Mouse (Mus musculus) forebrain, embryonic 15.5 days (tissue): ENCODE measurements around the gene Slc10a7. TPM values are rescaled to one million over a fixed set of nuclear protein-coding genes. Genes with fewer than 3 reads are reported as not detected.

Experiments used
- ATAC-seq: fragments of 200-750 bp; cut with Nextera tagmentation; replicated peaks from 2 replicates; pipeline ENCODE4 v1.8.0; 2017; ENCODE audit warnings: mild to moderate bottlenecking, moderate TSS enrichment, moderate library complexity
- H3K27ac ChIP-seq: fragments of 300-500 bp; sonication (generic); replicated peaks from 2 replicates; pipeline ENCODE4 v1.5.1; 2015; ENCODE audit warnings: mild to moderate bottlenecking, inconsistent platforms
- H3K27me3 ChIP-seq: fragments of 300-500 bp; sonication (generic); 2 replicates; pipeline ENCODE4 v1.6.1; 2015; ENCODE audit warnings: inconsistent platforms
- H3K36me3 ChIP-seq: fragments of 300-500 bp; sonication (generic); 2 replicates; pipeline ENCODE4 v1.6.1; 2015; ENCODE audit warnings: mild to moderate bottlenecking, inconsistent platforms
- H3K4me1 ChIP-seq: fragments of 300-500 bp; sonication (generic); 2 replicates; pipeline ENCODE4 v1.6.1; 2015; ENCODE audit warnings: inconsistent platforms
- H3K4me2 ChIP-seq: fragments of 300-500 bp; sonication (generic); replicated peaks from 2 replicates; pipeline ENCODE4 v1.6.1; 2015; ENCODE audit warnings: mild to moderate bottlenecking, inconsistent platforms
- H3K4me3 ChIP-seq: fragments of 300-500 bp; sonication (generic); 2 replicates; pipeline ENCODE4 v1.5.1; 2015; ENCODE audit warnings: mild to moderate bottlenecking, inconsistent platforms
- H3K9ac ChIP-seq: fragments of 300-500 bp; sonication (generic); replicated peaks from 2 replicates; pipeline ENCODE4 v1.6.1; 2015; ENCODE audit warnings: mild to moderate bottlenecking, inconsistent platforms
- H3K9me3 ChIP-seq: fragments of 300-500 bp; sonication (generic); 2 replicates; pipeline ENCODE4 v1.6.1; 2016; ENCODE audit warnings: inconsistent platforms
- WGBS: fragments of 180-500 bp; shearing (Covaris S2); methylation state at CpG from one replicate; pipeline ENCODE4 v1.1.7; 2015; ENCODE audit warnings: mixed read lengths; 5-methylcytosine and 5-hydroxymethylcytosine counted together
- polyA plus RNA-seq: library from polyadenylated mRNA; unstranded; fragments of >200 nt; fragmentation: Nextera tagmentation; extraction: Ambion mirVana; gene quantifications from 2 replicates; pipeline ENCODE4 v1.2.1, GENCODE M21; 2015

The Slc10a7 gene
- polyA plus RNA-seq, 1 experiment from 2014 or later = 8.9 TPM

DNA sequence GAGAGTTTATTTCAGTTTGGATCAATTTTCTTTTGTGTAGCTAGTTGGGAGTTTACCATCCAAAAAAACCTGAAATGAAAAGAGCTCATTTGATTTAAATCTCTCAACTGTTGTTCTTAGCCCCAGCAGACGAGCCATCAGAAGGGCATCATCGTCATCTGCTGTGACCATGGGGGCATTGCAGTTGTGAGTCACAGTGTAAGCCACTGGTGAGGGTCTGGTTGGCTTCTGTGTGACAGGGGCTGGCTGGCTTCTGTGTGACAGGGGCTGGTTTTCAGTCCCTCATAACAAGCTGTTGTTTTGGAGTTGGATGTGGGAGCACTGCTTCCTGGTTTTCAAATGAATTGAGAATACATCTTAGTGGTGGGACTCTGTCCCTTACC, 41.6 kb downstream of the Slc10a7 start:
- ATAC-seq = 0 out of 2 replicates have a peak, but pooled peaks have one; percentile 41
- H3K27me3 ChIP-seq = no peaks in the 10 kb centered on the region
- peaks cover 11% of the 10 kb centered on the region for H3K4me1 ChIP-seq
- H3K4me2 ChIP-seq = no peak overlapping the region
- 41% methylated on average over 2 of the region's 2 CpGs for WGBS
- no peak overlapping the region for H3K4me3 ChIP-seq
- no peak overlapping the region for H3K9ac ChIP-seq
- H3K9me3 ChIP-seq = no peaks in the 10 kb centered on the region
- no peaks in the 10 kb centered on the region for H3K36me3 ChIP-seq
- no peak overlapping the region for H3K27ac ChIP-seq

DNA sequence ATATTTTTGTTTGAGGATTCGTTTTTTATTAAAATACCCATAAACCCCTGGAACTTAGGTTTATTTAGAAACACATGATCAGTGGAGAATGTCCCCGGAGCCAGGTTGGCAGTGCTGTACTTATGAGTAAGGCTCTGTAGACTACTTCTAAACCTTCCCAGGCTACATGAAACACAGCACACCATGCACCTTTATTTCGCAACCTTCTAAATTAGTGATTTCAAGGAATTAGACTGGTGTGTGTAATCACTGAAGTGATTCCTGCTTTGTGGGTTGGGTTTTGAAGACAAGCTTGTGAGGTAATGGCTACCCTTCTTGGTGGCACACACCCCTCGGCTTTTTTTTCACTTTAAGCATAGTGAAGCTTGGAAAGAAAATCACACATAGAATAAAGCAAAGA, 46.7 kb downstream of the Slc10a7 start:
- H3K36me3 ChIP-seq = no peaks in the 10 kb centered on the region
- no peak overlapping the region for H3K4me2 ChIP-seq
- H3K4me1 ChIP-seq = peaks cover 13% of the 10 kb centered on the region
- ATAC-seq = no peak
- WGBS = 86% methylated on average over 4 of the region's 4 CpGs
- no peaks in the 10 kb centered on the region for H3K27me3 ChIP-seq
- no peaks in the 10 kb centered on the region for H3K9me3 ChIP-seq
- no peak overlapping the region for H3K9ac ChIP-seq
- no peak overlapping the region for H3K27ac ChIP-seq
- H3K4me3 ChIP-seq = no peak overlapping the region

DNA sequence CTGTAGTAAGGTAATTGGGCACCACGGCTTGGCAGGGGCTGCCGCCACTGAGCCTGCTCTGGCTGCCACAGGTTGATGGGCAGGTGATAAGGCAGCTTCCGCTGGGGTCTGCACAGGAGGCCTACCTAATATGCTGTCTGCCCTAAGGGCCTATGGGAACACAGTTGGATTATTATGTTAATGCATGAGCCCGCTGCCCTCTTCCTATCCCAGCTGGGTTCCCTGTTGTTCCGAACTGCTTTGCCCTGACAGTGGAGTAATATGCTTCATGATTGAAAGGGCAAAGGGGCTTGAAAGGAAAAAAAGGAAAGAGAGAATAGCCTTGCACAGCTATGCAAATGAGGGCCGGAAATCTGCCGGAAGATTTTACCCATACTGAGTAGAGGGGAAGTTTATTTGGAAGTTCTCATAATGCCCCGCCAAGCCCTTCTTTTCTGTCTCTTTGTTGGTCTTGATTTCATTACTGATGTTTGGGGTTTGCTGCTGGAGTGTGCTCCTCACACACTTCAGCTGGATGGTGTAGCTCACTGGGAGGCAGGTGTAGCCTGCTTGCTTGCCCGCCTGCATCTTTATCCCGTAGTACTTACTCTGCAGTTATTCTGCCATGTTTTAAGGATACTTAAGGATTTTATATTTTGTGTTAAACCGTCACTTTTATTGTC, 47.8 kb downstream of the Slc10a7 start:
- WGBS = 11% methylated on average over 11 of the region's 11 CpGs
- no peaks in the 10 kb centered on the region for H3K27me3 ChIP-seq
- H3K4me3 ChIP-seq = no peak overlapping the region
- H3K27ac ChIP-seq = no peak overlapping the region
- no peaks in the 10 kb centered on the region for H3K36me3 ChIP-seq
- peaks cover 12% of the 10 kb centered on the region for H3K4me1 ChIP-seq
- H3K9ac ChIP-seq = no peak overlapping the region
- no peak overlapping the region for H3K4me2 ChIP-seq
- ATAC-seq = peak; percentile 82
- no peaks in the 10 kb centered on the region for H3K9me3 ChIP-seq

DNA sequence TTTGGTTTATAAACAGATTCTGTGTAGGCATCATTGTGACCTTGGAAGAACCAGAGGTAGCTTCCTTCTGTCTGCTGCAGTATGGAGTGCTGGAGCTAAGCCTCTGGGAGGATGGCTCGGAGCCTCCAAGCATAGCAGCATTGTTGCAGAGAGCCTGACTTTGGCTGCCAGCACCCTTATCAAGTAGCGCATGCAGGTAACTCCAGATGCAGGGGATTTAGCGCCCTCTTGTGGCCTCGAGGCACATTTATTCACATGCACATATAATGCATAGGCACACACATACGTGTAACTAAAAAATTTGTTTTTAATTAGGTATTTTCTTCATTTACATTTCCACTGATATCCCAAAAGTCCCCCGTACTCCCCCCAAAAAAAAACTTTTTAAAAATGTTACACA, 52.5 kb downstream of the Slc10a7 start:
- no peak for ATAC-seq
- H3K4me3 ChIP-seq = no peak overlapping the region
- no peak overlapping the region for H3K27ac ChIP-seq
- WGBS = 89% methylated on average over 6 of the region's 6 CpGs
- no peaks in the 10 kb centered on the region for H3K9me3 ChIP-seq
- H3K4me1 ChIP-seq = peaks cover 6% of the 10 kb centered on the region
- H3K36me3 ChIP-seq = 0 out of 2 replicates have a peak, but pooled peaks cover 3% of the 10 kb centered on the region
- no peak overlapping the region for H3K4me2 ChIP-seq
- H3K9ac ChIP-seq = no peak overlapping the region
- H3K27me3 ChIP-seq = no peaks in the 10 kb centered on the region

DNA sequence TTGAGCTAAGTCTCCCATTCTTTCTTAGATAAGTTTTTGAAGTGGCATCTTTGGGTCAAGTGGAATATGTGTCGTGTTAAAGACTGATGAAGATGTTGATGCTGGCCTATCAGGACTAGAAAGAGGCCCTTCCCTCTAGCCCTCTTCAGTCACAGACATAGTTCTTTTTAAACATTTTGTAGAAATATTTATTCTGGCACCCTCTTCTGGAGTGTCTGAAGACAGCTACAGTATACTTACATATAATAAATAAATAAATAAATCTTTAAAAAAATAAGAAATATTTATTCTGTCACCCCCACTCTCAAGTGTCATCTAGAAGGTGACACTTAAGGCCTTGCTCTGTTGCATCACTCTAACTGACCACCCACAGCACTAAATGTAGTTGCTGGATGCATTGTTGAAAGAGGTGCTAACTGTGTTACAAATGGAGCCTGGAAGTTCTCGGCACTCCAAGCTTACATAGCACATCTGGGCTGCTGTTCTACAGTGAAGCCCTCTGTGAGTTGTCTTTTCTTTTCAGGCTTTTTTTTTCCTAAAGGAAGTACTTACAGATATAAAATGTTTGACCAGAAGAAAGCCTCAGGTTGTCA, 54.4 kb downstream of the Slc10a7 start:
- H3K36me3 ChIP-seq = 0 out of 2 replicates have a peak, but pooled peaks cover 3% of the 10 kb centered on the region

DNA sequence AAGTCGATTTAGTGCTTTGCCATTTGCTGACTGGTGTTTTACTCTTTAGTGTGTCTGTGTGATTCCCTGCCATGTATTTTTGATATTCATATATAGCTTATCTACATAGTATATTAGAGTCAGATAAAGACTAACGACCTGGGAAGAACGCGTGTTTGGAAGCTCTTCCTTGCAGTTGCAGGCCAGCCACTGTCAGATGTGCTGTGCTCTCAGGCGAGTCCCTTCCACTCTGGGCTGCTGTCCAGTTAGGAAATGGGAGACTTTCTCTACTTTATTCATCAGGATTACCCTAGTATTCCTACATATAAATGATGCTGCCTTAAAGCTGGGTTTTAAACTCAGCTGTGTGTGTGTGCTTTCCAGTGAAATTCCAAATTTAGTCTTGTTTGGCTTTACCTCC, 55.1 kb downstream of the Slc10a7 start:
- Histone ChIP-seq H3K27me3 (no peaks in the 10 kb centered on the region), H3K4me3 (no peak overlapping the region), H3K4me2 (no peak overlapping the region), H3K9ac (no peak overlapping the region), H3K9me3 (no peaks in the 10 kb centered on the region), H3K27ac (no peak overlapping the region), H3K36me3 (0 out of 2 replicates have a peak, but pooled peaks cover 3% of the 10 kb centered on the region), H3K4me1 (no peaks in the 10 kb centered on the region)
- ATAC-seq = no peak
- WGBS = 82% methylated on average over 5 of the region's 5 CpGs

More for the DNA sequence above, 54.4 kb downstream of the Slc10a7 start:
- Histone ChIP-seq H3K9ac (no peak overlapping the region), H3K4me3 (no peak overlapping the region), H3K4me1 (no peaks in the 10 kb centered on the region), H3K27me3 (no peaks in the 10 kb centered on the region), H3K9me3 (no peaks in the 10 kb centered on the region), H3K4me2 (no peak overlapping the region), H3K27ac (no peak overlapping the region)
- ATAC-seq = no peak
- 84% methylated on average over 2 of the region's 2 CpGs for WGBS

DNA sequence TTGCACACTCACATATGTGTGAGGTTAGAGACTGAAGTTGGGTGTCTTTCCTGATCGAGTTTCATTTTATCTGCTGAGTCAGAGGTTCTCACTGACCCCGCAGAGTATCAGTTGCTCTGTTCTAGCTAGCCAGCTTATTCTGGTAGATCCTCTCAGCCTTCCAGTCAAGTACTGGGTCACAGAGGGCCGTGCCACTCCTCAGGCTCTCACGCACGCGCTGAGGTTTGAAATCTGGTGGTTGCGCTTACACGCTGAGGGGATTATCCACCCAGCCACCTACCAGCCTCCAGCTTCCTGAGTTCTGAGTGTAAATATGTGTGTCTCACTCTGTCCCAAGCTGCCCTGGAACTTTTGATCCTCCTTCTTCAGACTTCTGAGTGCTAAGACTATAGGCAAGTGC, 59.0 kb downstream of the Slc10a7 start:
- no peak for ATAC-seq
- Histone ChIP-seq H3K4me1 (peaks cover 4% of the 10 kb centered on the region; the same call in 1 of the 2 replicates), H3K36me3 (0 out of 2 replicates have a peak, but pooled peaks cover 3% of the 10 kb centered on the region), H3K4me2 (no peak overlapping the region), H3K4me3 (no peak overlapping the region), H3K9ac (no peak overlapping the region), H3K27ac (no peak overlapping the region), H3K9me3 (no peaks in the 10 kb centered on the region), H3K27me3 (no peaks in the 10 kb centered on the region)
- 85% methylated on average over 8 of the region's 8 CpGs for WGBS

DNA sequence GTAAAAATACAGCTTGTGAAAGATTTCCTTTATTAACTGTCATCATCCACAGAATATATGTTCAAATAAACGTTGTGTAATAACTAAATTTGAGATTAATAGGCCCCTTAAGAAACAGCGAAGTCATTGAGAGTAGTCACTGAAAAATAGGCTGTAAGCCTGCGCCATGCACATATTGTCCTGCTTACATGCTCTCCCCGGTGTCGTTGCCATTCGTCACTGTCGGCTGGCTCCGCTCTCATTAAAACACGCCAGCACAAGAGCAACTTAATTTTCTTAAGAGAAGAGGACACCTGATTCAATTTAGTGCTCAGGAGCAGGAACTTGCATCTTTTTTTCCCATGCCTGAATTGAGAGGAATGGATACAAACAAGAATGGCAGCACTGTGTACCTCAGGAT, 62.4 kb downstream of the Slc10a7 start:
- ATAC-seq = no peak
- WGBS = 31% methylated on average over 9 of the region's 9 CpGs
- H3K4me2 ChIP-seq = no peak overlapping the region
- H3K4me1 ChIP-seq = peaks cover 4% of the 10 kb centered on the region; the same call in 1 of the 2 replicates
- no peak overlapping the region for H3K4me3 ChIP-seq
- H3K9me3 ChIP-seq = no peaks in the 10 kb centered on the region
- no peaks in the 10 kb centered on the region for H3K27me3 ChIP-seq
- H3K36me3 ChIP-seq = no peaks in the 10 kb centered on the region
- no peak overlapping the region for H3K27ac ChIP-seq
- H3K9ac ChIP-seq = no peak overlapping the region

DNA sequence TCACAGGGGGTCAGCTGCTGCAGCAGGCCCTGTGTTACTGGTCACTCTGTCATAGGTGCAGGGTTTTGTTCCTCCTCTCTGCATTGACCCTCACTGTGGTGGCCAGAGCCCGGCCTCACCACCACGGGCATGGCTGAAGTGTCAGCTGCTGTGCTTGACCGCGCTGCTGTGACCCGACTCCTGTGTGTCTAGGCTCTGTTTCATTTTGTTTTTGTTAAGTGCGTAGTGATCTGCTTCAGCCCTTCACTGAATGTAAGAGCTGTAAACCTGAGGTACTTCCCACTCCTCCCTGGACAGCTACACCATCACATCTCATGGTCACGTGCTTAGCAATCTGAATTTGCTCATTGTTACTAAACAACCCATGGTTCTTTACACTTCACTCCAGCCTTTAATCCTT, 65.1 kb downstream of the Slc10a7 start:
- WGBS = 84% methylated on average over 7 of the region's 7 CpGs
- Histone ChIP-seq H3K4me1 (peaks cover 22% of the 10 kb centered on the region), H3K4me3 (no peak overlapping the region), H3K4me2 (no peak overlapping the region), H3K27me3 (no peaks in the 10 kb centered on the region), H3K9me3 (no peaks in the 10 kb centered on the region), H3K9ac (no peak overlapping the region), H3K27ac (no peak overlapping the region), H3K36me3 (no peaks in the 10 kb centered on the region)
- no peak for ATAC-seq

DNA sequence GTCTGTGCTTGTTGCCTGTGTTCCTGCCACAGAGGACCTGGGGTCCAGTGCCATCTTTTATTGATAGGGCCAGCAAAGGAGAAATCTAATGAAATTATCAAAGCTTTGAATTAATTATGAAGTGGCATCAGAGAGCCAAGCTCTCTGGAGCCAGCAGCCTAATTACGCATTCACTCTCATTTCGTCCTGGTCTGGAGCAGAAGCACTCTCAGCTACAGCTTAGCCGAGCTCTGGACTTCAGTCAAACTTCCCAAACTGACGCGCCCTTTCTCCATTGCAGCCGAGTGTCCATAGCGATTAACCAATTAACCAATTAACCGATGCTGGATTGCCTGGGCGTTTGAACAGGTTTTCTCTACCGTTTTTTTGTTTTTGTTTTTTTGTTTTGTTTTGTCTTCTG, 68.4 kb downstream of the Slc10a7 start:
- ATAC-seq = no peak
- H3K4me2 ChIP-seq = no peak overlapping the region

DNA sequence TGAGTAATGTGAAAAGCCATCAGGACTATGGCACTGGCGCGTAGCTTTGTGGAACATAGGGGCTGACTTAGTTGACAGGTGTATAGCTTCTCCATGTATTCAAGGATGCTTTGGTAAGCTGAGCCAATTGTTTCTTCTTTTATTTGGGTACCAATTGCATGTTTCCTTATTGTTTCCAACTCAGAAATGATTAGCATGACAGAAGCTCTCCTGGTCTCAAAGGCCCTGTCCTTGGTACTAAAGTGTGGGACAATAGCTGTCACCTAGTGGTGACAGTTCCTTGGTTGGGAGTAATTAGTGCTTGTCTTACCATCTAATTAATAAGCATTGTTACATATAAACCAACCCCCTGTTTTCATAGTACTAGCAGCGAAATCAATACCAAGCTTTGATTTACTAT, 68.9 kb downstream of the Slc10a7 start:
- Histone ChIP-seq H3K36me3 (no peaks in the 10 kb centered on the region), H3K9me3 (no peaks in the 10 kb centered on the region), H3K9ac (no peak overlapping the region), H3K4me2 (no peak overlapping the region), H3K4me1 (peaks cover 21% of the 10 kb centered on the region), H3K27ac (no peak overlapping the region), H3K27me3 (no peaks in the 10 kb centered on the region), H3K4me3 (no peak overlapping the region)
- ATAC-seq = no peak
- 21% methylated on average over 3 of the region's 3 CpGs for WGBS

More for the DNA sequence above, 68.4 kb downstream of the Slc10a7 start:
- Histone ChIP-seq H3K9me3 (no peaks in the 10 kb centered on the region), H3K4me3 (no peak overlapping the region), H3K27me3 (no peaks in the 10 kb centered on the region), H3K9ac (no peak overlapping the region), H3K27ac (no peak overlapping the region), H3K36me3 (no peaks in the 10 kb centered on the region), H3K4me1 (peaks cover 21% of the 10 kb centered on the region)
- 8% methylated on average over 10 of the region's 10 CpGs for WGBS

DNA sequence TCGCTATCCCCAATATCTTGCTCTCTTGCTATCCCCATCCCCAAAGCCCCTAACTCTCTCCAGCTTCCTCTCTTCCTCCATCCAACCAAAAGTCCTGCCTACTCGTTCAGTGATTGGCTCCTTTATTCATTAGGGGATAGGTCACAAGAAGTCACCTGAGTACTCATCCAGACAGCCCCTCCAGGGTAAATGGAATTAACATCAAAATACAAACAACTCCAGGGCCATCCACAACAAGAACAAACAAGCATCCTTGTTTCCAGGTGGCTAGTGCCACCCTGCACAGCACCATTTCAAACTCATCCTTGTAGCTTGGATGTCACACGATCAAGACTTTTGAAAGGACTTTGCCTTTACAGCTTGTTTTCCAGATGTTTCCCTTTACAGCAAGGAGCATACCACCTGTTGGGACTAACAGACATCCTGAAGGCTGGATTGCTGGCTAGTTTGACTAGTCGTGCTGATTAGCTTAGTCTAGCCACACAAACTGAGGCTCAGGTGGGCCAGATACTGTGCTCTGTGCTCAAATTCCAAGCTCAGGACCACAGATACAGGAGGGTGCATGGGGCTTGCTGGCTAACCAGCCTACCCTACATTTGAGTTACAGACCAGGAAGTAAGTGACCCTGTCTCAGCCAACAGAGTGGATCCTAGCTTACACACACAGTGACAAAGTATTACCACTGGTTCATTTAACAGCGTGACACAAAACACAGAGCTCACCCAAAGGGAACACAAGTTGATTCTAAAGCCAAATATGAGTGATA, 75.0 kb downstream of the Slc10a7 start:
- ATAC-seq = no peak
- H3K27me3 ChIP-seq = no peaks in the 10 kb centered on the region
- no peaks in the 10 kb centered on the region for H3K36me3 ChIP-seq
- H3K4me2 ChIP-seq = no peak overlapping the region
- no peaks in the 10 kb centered on the region for H3K9me3 ChIP-seq
- H3K4me1 ChIP-seq = 0 out of 2 replicates have a peak, but pooled peaks cover 3% of the 10 kb centered on the region
- H3K4me3 ChIP-seq = no peak overlapping the region
- WGBS = 75% methylated on average over 5 of the region's 5 CpGs
- H3K9ac ChIP-seq = no peak overlapping the region
- no peak overlapping the region for H3K27ac ChIP-seq
